7 mouse cellular contexts compared by ENCODE assay signal in genomic region chr8:20424903-20425222, GRCm38 (mm10).
A peak's percentile ranks its signal among the peaks of the same experiment; 100 is the strongest.
DNase-seq lines count a peak whose midpoint lies in the region; ATAC-seq and TF ChIP-seq lines count a peak whose summit lies in the region.
"Not testable (repeated sequence)": the region's sequence is repeated elsewhere in the genome, so short reads cannot be mapped to it uniquely, and the experiment has no call there.

No protein-coding gene starts in this region.

- not testable (repeated sequence) for H3K4me2 ChIP-seq in forebrain, postnatal 0 days (ENCODE audit: low read depth); limb, embryonic 11.5 days (ENCODE audit: low read depth, severe bottlenecking)
- peak overlapping the region; percentile 37 for H3K4me2 ChIP-seq in hindbrain, embryonic 15.5 days
- H3K4me2 ChIP-seq in lung, postnatal 0 days (replicated peaks; ENCODE audit: low read depth, low read length): 0 out of 2 replicates have a peak overlapping the region, but pooled peaks have one; percentile 28
- peak overlapping the region; percentile 25; the same call in 1 of the 2 replicates for H3K4me2 ChIP-seq in neural tube, embryonic 13.5 days

- H3K4me1 ChIP-seq in forebrain, postnatal 0 days (ENCODE audit: insufficient read depth); hindbrain, embryonic 15.5 days (replicated peaks); limb, embryonic 11.5 days (ENCODE audit: control insufficient read depth, insufficient read depth, low read length); lung, postnatal 0 days (ENCODE audit: insufficient read depth, low read depth, low read length); neural tube, embryonic 13.5 days (replicated peaks): not testable (repeated sequence)

- not testable (repeated sequence) for H3K4me3 ChIP-seq in forebrain, postnatal 0 days (ENCODE audit: low read depth, low read length); lung, postnatal 0 days (ENCODE audit: low read depth, low read length)
- peak overlapping the region; percentile 47 for H3K4me3 ChIP-seq in hindbrain, embryonic 15.5 days
- peak overlapping the region; percentile 43 for H3K4me3 ChIP-seq in limb, embryonic 11.5 days (ENCODE audit: low read depth, low read length)
- H3K4me3 ChIP-seq in neural tube, embryonic 13.5 days: peak overlapping the region; percentile 45

- not testable (repeated sequence) for H3K27me3 ChIP-seq in forebrain, postnatal 0 days (ENCODE audit: insufficient read depth, low read length); hindbrain, embryonic 15.5 days; limb, embryonic 11.5 days (ENCODE audit: control insufficient read depth, insufficient read depth, low read length); lung, postnatal 0 days (replicated peaks; ENCODE audit: insufficient read depth, low read length); neural tube, embryonic 13.5 days

- not testable (repeated sequence) for ATAC-seq in forebrain, postnatal 0 days; hindbrain, embryonic 15.5 days (ENCODE audit: low FRiP score, low read depth); limb, embryonic 11.5 days (ENCODE audit: insufficient number of reproducible peaks, low FRiP score, low TSS enrichment, low read depth); lung, postnatal 0 days; neural tube, embryonic 13.5 days (ENCODE audit: low read depth)

- H3K36me3 ChIP-seq in forebrain, postnatal 0 days (ENCODE audit: insufficient read depth); hindbrain, embryonic 15.5 days; limb, embryonic 11.5 days (ENCODE audit: control insufficient read depth, insufficient read depth, low read length); lung, postnatal 0 days (ENCODE audit: insufficient read depth, low read length); neural tube, embryonic 13.5 days: not testable (repeated sequence)

- not testable (repeated sequence) for TF ChIP-seq EP300 in lung, postnatal 0 days (IDR thresholded peaks at IDR 0.05)

- peak; percentile 16 for DNase-seq in Muller cell, postnatal 12 days (ENCODE audit: inconsistent ontology term)
- peak; percentile 16 for DNase-seq in embryo, embryonic 9.5 days (ENCODE audit: extremely low spot score)
- peak; percentile 43 for DNase-seq in forebrain, postnatal 0 days
- peak; percentile 18 for DNase-seq in limb, embryonic 11.5 days (ENCODE audit: low spot score)
- peak; percentile 32 for DNase-seq in lung, postnatal 0 days (ENCODE audit: low spot score)

- not testable (repeated sequence) for TF ChIP-seq CTCF in forebrain, postnatal 0 days (IDR thresholded peaks at IDR 0.05; ENCODE audit: low read depth); lung, postnatal 0 days (IDR thresholded peaks at IDR 0.05)

- H3K9ac ChIP-seq in forebrain, postnatal 0 days; hindbrain, embryonic 15.5 days; limb, embryonic 11.5 days (ENCODE audit: low read length); lung, postnatal 0 days (replicated peaks; ENCODE audit: low read depth); neural tube, embryonic 13.5 days: not testable (repeated sequence)

- not testable (repeated sequence) for H3K9me3 ChIP-seq in forebrain, postnatal 0 days (ENCODE audit: low read length); hindbrain, embryonic 15.5 days; limb, embryonic 11.5 days (ENCODE audit: control insufficient read depth, low read length); lung, postnatal 0 days (ENCODE audit: low read length); neural tube, embryonic 13.5 days

- not testable (repeated sequence) for H3K27ac ChIP-seq in forebrain, postnatal 0 days (ENCODE audit: low read depth, low read length); hindbrain, embryonic 15.5 days (replicated peaks); limb, embryonic 11.5 days (replicated peaks; ENCODE audit: low read depth, low read length); lung, postnatal 0 days (ENCODE audit: low read length); neural tube, embryonic 13.5 days (replicated peaks)

- WGBS in forebrain, postnatal 0 days: 30% methylated on average over 3 of the region's 3 CpGs
- 32% methylated on average over 3 of the region's 3 CpGs for WGBS in hindbrain, embryonic 15.5 days
- 40% methylated on average over 3 of the region's 3 CpGs for WGBS in limb, embryonic 11.5 days
- WGBS in lung, postnatal 0 days: 27% methylated on average over 3 of the region's 3 CpGs
- 40% methylated on average over 3 of the region's 3 CpGs for WGBS in neural tube, embryonic 13.5 days
